Comparison of ENCODE assay signal across 8 mouse cellular contexts in genomic region chr3:139073801-139074483, GRCm38 (mm10). TPM values are rescaled to one million over a fixed set of nuclear protein-coding genes. Genes with fewer than 3 reads are reported as not detected.
DNase-seq lines count a peak whose midpoint lies in the region; ATAC-seq and TF ChIP-seq lines count a peak whose summit lies in the region.

No protein-coding gene starts in this region.

- no peak for ATAC-seq in erythroblast, adult 5-6 weeks (replicated peaks; ENCODE audit: low FRiP score, poor library complexity, severe bottlenecking)
- peak; percentile 12 for ATAC-seq in CD4-positive, CD25-positive, alpha-beta regulatory T cell, adult 4 months
- no peak for ATAC-seq in embryonic facial prominence, embryonic 15.5 days (ENCODE audit: insufficient number of reproducible peaks, low FRiP score, low TSS enrichment, low read depth)
- ATAC-seq in limb, embryonic 12.5 days (ENCODE audit: insufficient number of reproducible peaks, insufficient read depth, low FRiP score, low TSS enrichment, low read depth) = no peak

- 3% methylated on average over 12 of the region's 12 CpGs for WGBS in embryonic facial prominence, embryonic 15.5 days
- WGBS in limb, embryonic 12.5 days = 4% methylated on average over 12 of the region's 12 CpGs
- WGBS in small intestine, adult 2 months = 1% methylated on average over 12 of the region's 12 CpGs

- peaks cover 23% of the 10 kb centered on the region for H3K4me1 ChIP-seq in erythroblast, embryonic 14.5 days (ENCODE audit: control insufficient read depth)
- peaks cover 20% of the 10 kb centered on the region; the same call in 1 of the 2 replicates for H3K4me1 ChIP-seq in embryonic facial prominence, embryonic 15.5 days
- peaks cover 20% of the 10 kb centered on the region; the same call in 1 of the 2 replicates for H3K4me1 ChIP-seq in limb, embryonic 12.5 days (replicated peaks)
- H3K4me1 ChIP-seq in small intestine, adult 2 months (ENCODE audit: control insufficient read depth, insufficient read depth, insufficient read length, low read length) = peaks cover 2% of the 10 kb centered on the region; the same call in 1 of the 2 replicates

- no peaks in the 10 kb centered on the region for H3K9me3 ChIP-seq in erythroblast, embryonic 14.5 days (ENCODE audit: control insufficient read depth, low read length)
- no peaks in the 10 kb centered on the region for H3K9me3 ChIP-seq in embryonic facial prominence, embryonic 15.5 days (replicated peaks)
- H3K9me3 ChIP-seq in limb, embryonic 12.5 days = no peaks in the 10 kb centered on the region

- H3K4me3 ChIP-seq in erythroblast, embryonic 14.5 days (replicated peaks) = peak overlapping the region; percentile 93
- peak overlapping the region; percentile 72 for H3K4me3 ChIP-seq in embryonic facial prominence, embryonic 15.5 days (replicated peaks)
- peak overlapping the region; percentile 88 for H3K4me3 ChIP-seq in limb, embryonic 12.5 days (replicated peaks)
- H3K4me3 ChIP-seq in small intestine, adult 2 months (ENCODE audit: low read depth, low read length) = peak overlapping the region; percentile 97

- H3K4me2 ChIP-seq in embryonic facial prominence, embryonic 15.5 days (replicated peaks) = peak overlapping the region; percentile 55
- peak overlapping the region; percentile 67 for H3K4me2 ChIP-seq in limb, embryonic 12.5 days

- TF ChIP-seq POLR2A in small intestine, adult 2 months (IDR thresholded peaks at IDR 0.05; ENCODE audit: low read depth, low read length) = no peak

- TF ChIP-seq CTCF in small intestine, adult 2 months (IDR thresholded peaks at IDR 0.05; ENCODE audit: extremely low read depth, insufficient read length, insufficient replicate concordance, low read depth, low read length) = no peak

- H3K36me3 ChIP-seq in erythroblast, embryonic 14.5 days (ENCODE audit: control insufficient read depth) = no peaks in the 10 kb centered on the region
- no peaks in the 10 kb centered on the region for H3K36me3 ChIP-seq in embryonic facial prominence, embryonic 15.5 days
- H3K36me3 ChIP-seq in limb, embryonic 12.5 days = no peaks in the 10 kb centered on the region
- no peaks in the 10 kb centered on the region for H3K36me3 ChIP-seq in small intestine, adult 2 months (ENCODE audit: control insufficient read depth, insufficient read depth, low read length)

- no peak for DNase-seq in T-cell, adult 2 months (ENCODE audit: low spot score)
- DNase-seq in lung, postnatal 25 days (ENCODE audit: low spot score) = no peak

- peak overlapping the region; percentile 88 for H3K9ac ChIP-seq in embryonic facial prominence, embryonic 15.5 days
- peak overlapping the region; percentile 92 for H3K9ac ChIP-seq in limb, embryonic 12.5 days (replicated peaks)

- H3K27ac ChIP-seq in embryonic facial prominence, embryonic 15.5 days (replicated peaks) = peak overlapping the region; percentile 97
- peak overlapping the region; percentile 98 for H3K27ac ChIP-seq in limb, embryonic 12.5 days
- peak overlapping the region; percentile 91 for H3K27ac ChIP-seq in small intestine, adult 2 months (ENCODE audit: insufficient read depth, low read depth, low read length)

- no peaks in the 10 kb centered on the region for H3K27me3 ChIP-seq in erythroblast, embryonic 14.5 days (ENCODE audit: control insufficient read depth)
- H3K27me3 ChIP-seq in embryonic facial prominence, embryonic 15.5 days = no peaks in the 10 kb centered on the region
- no peaks in the 10 kb centered on the region for H3K27me3 ChIP-seq in limb, embryonic 12.5 days
- no peaks in the 10 kb centered on the region for H3K27me3 ChIP-seq in small intestine, adult 2 months (ENCODE audit: control insufficient read depth, insufficient read depth, low read length)

RNA-seq across cellular contexts. Expression of gene Rap1gds1, which starts 1.1 kb away (rescaled TPM):
- 0.17 and 0.18 TPM in 2 replicates for polyA plus RNA-seq in erythroblast, embryonic 14.5 days (2012)
- 21.7 and 25.9 TPM in 2 replicates for total RNA-seq in erythroblast, adult 5-6 weeks (2015; ENCODE audit: low replicate concordance)
- 6.0 and 6.8 TPM in 2 replicates for total RNA-seq in erythroblast, adult 5-6 weeks (2017; ENCODE audit: low replicate concordance)
- polyA plus RNA-seq in CD4-positive, CD25-positive, alpha-beta regulatory T cell, adult 4 months (2017; shearing (Covaris generic)) = 10 to 100 TPM; 80.3 to 82.9 TPM
- polyA plus RNA-seq in embryonic facial prominence, embryonic 15.5 days (2015; fragmentation: Nextera tagmentation; extraction: Ambion mirVana) = 60.7 and 65.4 TPM in 2 replicates
- polyA plus RNA-seq in limb, embryonic 12.5 days (2016; fragmentation: Nextera tagmentation; extraction: Ambion mirVana) = 52.3 and 55.9 TPM in 2 replicates
- 4.4 and 8.4 TPM in 2 replicates for polyA plus RNA-seq in small intestine, adult 2 months (2012; rRNA removed)
